Mouse (Mus musculus) liver, adult 2 months (tissue): Measurements from ENCODE around the gene Zfp592.
"Not testable (repeated sequence)": the region's sequence is repeated elsewhere in the genome, so short reads cannot be mapped to it uniquely, and the experiment has no call there.

Experiments
- CTCF ChIP-seq: fragments of 200-500 bp; IDR thresholded peaks from 2 replicates; pipeline ENCODE4 v1.5.1; 2011; ENCODE audit warnings: low read depth, low read length, control low read depth
- POLR2A ChIP-seq: fragments of 200-500 bp; IDR thresholded peaks from 2 replicates; pipeline ENCODE4 v1.6.1; 2011; ENCODE audit warnings: low read length, control low read depth; ENCODE audit not compliant: insufficient read depth; ENCODE audit errors: extremely low read depth

- not testable (repeated sequence) for TF ChIP-seq CTCF, POLR2A
These were observed 19.9 kb upstream of the Zfp592 start for GRCm38 (mm10) chr7:80973638-80974015.
